Mouse (Mus musculus) thymus, adult 18-20 months (tissue): ENCODE data around the gene Cst3.

ENCODE experiments used
- DNase-seq, 2 experiments: peaks; one replicate each; pipeline ENCODE4 v3.0.0; 2022; ENCODE audit warnings: mixed read lengths in 2 of 2

Gene Cst3

GRCm38 (mm10) chr2:148851116-148851906 is 24.2 kb downstream of the Cst3 start:
- peak in 1 of 2 experiments; percentile 8 for DNase-seq

- no peak for DNase-seq
Measured at GRCm38 (mm10) chr2:148839224-148839623, 36.3 kb downstream of the Cst3 start.

- DNase-seq: no peak
Measured at GRCm38 (mm10) chr2:148838075-148838777, 37.3 kb downstream of the Cst3 start.

- no peak for DNase-seq
Measured at GRCm38 (mm10) chr2:148834912-148835311, 40.6 kb downstream of the Cst3 start, which contains the start of gene Cst9. Cst9 (plus strand) TSS chr2:148835147.

- DNase-seq: no peak
Measured at GRCm38 (mm10) chr2:148825986-148826385, 49.5 kb downstream of the Cst3 start.
